Mouse (Mus musculus) lung, embryonic 15.5 days (tissue): ENCODE results near the gene Tm6sf1. TPM values are rescaled to one million over a fixed set of nuclear protein-coding genes. Genes with fewer than 3 reads are reported as not detected.
A peak's percentile ranks its signal among the peaks of the same experiment; 100 is the strongest.

Source experiments
- ATAC-seq: fragments of 200-750 bp; cut with Nextera tagmentation; 2 replicates; pipeline ENCODE4 v1.8.0; 2017; ENCODE audit warnings: moderate number of reproducible peaks, borderline replicate concordance; ENCODE audit not compliant: low FRiP score, low TSS enrichment; ENCODE audit errors: extremely low read depth
- H3K27ac ChIP-seq: fragments of 300-500 bp; sonication (generic); 2 replicates; pipeline ENCODE4 v1.5.1; 2015; ENCODE audit warnings: moderate library complexity, mild to moderate bottlenecking, inconsistent platforms
- H3K27me3 ChIP-seq: fragments of 300-500 bp; sonication (generic); 2 replicates; pipeline ENCODE4 v1.6.1; 2015; ENCODE audit warnings: inconsistent platforms
- H3K36me3 ChIP-seq: fragments of 300-500 bp; sonication (generic); 2 replicates; pipeline ENCODE4 v1.6.1; 2015; ENCODE audit warnings: inconsistent platforms
- H3K4me1 ChIP-seq: fragments of 300-500 bp; sonication (generic); 2 replicates; pipeline ENCODE4 v1.6.1; 2015; ENCODE audit warnings: inconsistent platforms
- H3K4me2 ChIP-seq: fragments of 300-500 bp; sonication (generic); 2 replicates; pipeline ENCODE4 v1.6.1; 2015; ENCODE audit warnings: inconsistent platforms, mild to moderate bottlenecking, moderate library complexity
- H3K4me3 ChIP-seq: fragments of 300-500 bp; sonication (generic); 2 replicates; pipeline ENCODE4 v1.5.1; 2015; ENCODE audit warnings: mild to moderate bottlenecking, inconsistent platforms
- H3K9ac ChIP-seq: fragments of 300-500 bp; sonication (generic); 2 replicates; pipeline ENCODE4 v1.6.1; 2015; ENCODE audit warnings: inconsistent platforms
- H3K9me3 ChIP-seq: fragments of 300-500 bp; sonication (generic); 2 replicates; pipeline ENCODE4 v1.6.1; 2016; ENCODE audit warnings: inconsistent platforms
- WGBS: fragments of 180-500 bp; shearing (Covaris S2); methylation state at CpG from one replicate; pipeline ENCODE4 v1.1.7; 2015; 5-methylcytosine and 5-hydroxymethylcytosine counted together
- polyA plus RNA-seq: library from polyadenylated mRNA; unstranded; fragments of >200 nt; fragmentation: Nextera tagmentation; extraction: Ambion mirVana; gene quantifications from 2 replicates; pipeline ENCODE4 v1.2.1, GENCODE M21; 2015

Tm6sf1 gene
- polyA plus RNA-seq, 1 experiment from 2014 or later = 18.0 TPM

- H3K4me1 ChIP-seq = peaks cover 5% of the 10 kb centered on the region; the same call in 1 of the 2 replicates
Observed at GRCm38 (mm10) chr7:81867231-81867930, 8.6 kb downstream of the Tm6sf1 start.

GRCm38 (mm10) chr7:81868158-81868557 is 9.4 kb downstream of the Tm6sf1 start:
- Histone ChIP-seq H3K27me3 (no peaks in the 10 kb centered on the region), H3K36me3 (no peaks in the 10 kb centered on the region), H3K4me2 (no peak overlapping the region), H3K4me1 (peaks cover 13% of the 10 kb centered on the region; the same call in 1 of the 2 replicates), H3K9ac (no peak overlapping the region), H3K27ac (no peak overlapping the region), H3K4me3 (no peak overlapping the region), H3K9me3 (no peaks in the 10 kb centered on the region)
- 31% methylated on average over 6 of the region's 6 CpGs for WGBS
- no peak for ATAC-seq

More at GRCm38 (mm10) chr7:81867231-81867930, 8.6 kb downstream of the Tm6sf1 start:
- no peak for ATAC-seq
- H3K4me2 ChIP-seq = no peak overlapping the region
- H3K4me3 ChIP-seq = no peak overlapping the region
- H3K9me3 ChIP-seq = no peaks in the 10 kb centered on the region
- no peak overlapping the region for H3K9ac ChIP-seq
- H3K27me3 ChIP-seq = peaks cover under 1% of the 10 kb centered on the region; the same call in 1 of the 2 replicates
- 81% methylated on average over 9 of the region's 9 CpGs for WGBS
- no peak overlapping the region for H3K27ac ChIP-seq
- H3K36me3 ChIP-seq = no peaks in the 10 kb centered on the region

GRCm38 (mm10) chr7:81872493-81873013 is 13.8 kb downstream of the Tm6sf1 start:
- H3K4me3 ChIP-seq = no peak overlapping the region
- no peak overlapping the region for H3K9ac ChIP-seq
- peaks cover 17% of the 10 kb centered on the region; the same call in 1 of the 2 replicates for H3K4me1 ChIP-seq
- no peak overlapping the region for H3K4me2 ChIP-seq
- ATAC-seq = peak; percentile 71
- H3K36me3 ChIP-seq = no peaks in the 10 kb centered on the region
- no peaks in the 10 kb centered on the region for H3K27me3 ChIP-seq
- H3K27ac ChIP-seq = no peak overlapping the region
- H3K9me3 ChIP-seq = no peaks in the 10 kb centered on the region
- WGBS = 22% methylated on average over 13 of the region's 13 CpGs

- H3K4me2 ChIP-seq = no peak overlapping the region
- H3K4me1 ChIP-seq = peaks cover 17% of the 10 kb centered on the region; the same call in 1 of the 2 replicates
- 25% methylated on average over 1 of the region's 1 CpGs for WGBS
- H3K9ac ChIP-seq = no peak overlapping the region
- no peaks in the 10 kb centered on the region for H3K27me3 ChIP-seq
- ATAC-seq = no peak
- no peaks in the 10 kb centered on the region for H3K9me3 ChIP-seq
- H3K4me3 ChIP-seq = no peak overlapping the region
- no peak overlapping the region for H3K27ac ChIP-seq
- H3K36me3 ChIP-seq = no peaks in the 10 kb centered on the region
Observed at GRCm38 (mm10) chr7:81873807-81874206, 15.0 kb downstream of the Tm6sf1 start.

- 58% methylated on average over 6 of the region's 6 CpGs for WGBS
- no peak for ATAC-seq
- peaks cover 17% of the 10 kb centered on the region; the same call in 1 of the 2 replicates for H3K4me1 ChIP-seq
- H3K9ac ChIP-seq = no peak overlapping the region
- H3K36me3 ChIP-seq = no peaks in the 10 kb centered on the region
- H3K4me2 ChIP-seq = no peak overlapping the region
- H3K9me3 ChIP-seq = no peaks in the 10 kb centered on the region
- no peaks in the 10 kb centered on the region for H3K27me3 ChIP-seq
- H3K4me3 ChIP-seq = no peak overlapping the region
- H3K27ac ChIP-seq = no peak overlapping the region
Observed at GRCm38 (mm10) chr7:81874636-81875035, 15.8 kb downstream of the Tm6sf1 start.

- Histone ChIP-seq H3K27ac (no peak overlapping the region), H3K4me3 (no peak overlapping the region), H3K9me3 (no peaks in the 10 kb centered on the region), H3K4me1 (peaks cover 17% of the 10 kb centered on the region; the same call in 1 of the 2 replicates), H3K27me3 (no peaks in the 10 kb centered on the region), H3K36me3 (no peaks in the 10 kb centered on the region), H3K9ac (no peak overlapping the region), H3K4me2 (no peak overlapping the region)
- 41% methylated on average over 9 of the region's 9 CpGs for WGBS
- ATAC-seq = no peak
Observed at GRCm38 (mm10) chr7:81875372-81875771, 16.6 kb downstream of the Tm6sf1 start.

- H3K4me3 ChIP-seq = no peak overlapping the region
- H3K4me2 ChIP-seq = no peak overlapping the region
- no peak for ATAC-seq
- 0 out of 2 replicates have a peak, but pooled peaks cover 2% of the 10 kb centered on the region for H3K4me1 ChIP-seq
- H3K27me3 ChIP-seq = no peaks in the 10 kb centered on the region
- no peaks in the 10 kb centered on the region for H3K36me3 ChIP-seq
- no peak overlapping the region for H3K27ac ChIP-seq
- H3K9me3 ChIP-seq = no peaks in the 10 kb centered on the region
- no peak overlapping the region for H3K9ac ChIP-seq
- 79% methylated on average over 5 of the region's 5 CpGs for whole genome bisulfite sequencing
Observed at GRCm38 (mm10) chr7:81880286-81880685, 21.5 kb downstream of the Tm6sf1 start.

GRCm38 (mm10) chr7:81880797-81881196 is 22.0 kb downstream of the Tm6sf1 start:
- H3K27ac ChIP-seq = no peak overlapping the region
- H3K9me3 ChIP-seq = no peaks in the 10 kb centered on the region
- H3K4me2 ChIP-seq = no peak overlapping the region
- WGBS = 89% methylated on average over 4 of the region's 4 CpGs
- H3K4me1 ChIP-seq = 0 out of 2 replicates have a peak, but pooled peaks cover 2% of the 10 kb centered on the region
- no peaks in the 10 kb centered on the region for H3K27me3 ChIP-seq
- ATAC-seq = no peak
- no peak overlapping the region for H3K4me3 ChIP-seq
- H3K36me3 ChIP-seq = no peaks in the 10 kb centered on the region
- no peak overlapping the region for H3K9ac ChIP-seq

GRCm38 (mm10) chr7:81881600-81881999 is 22.8 kb downstream of the Tm6sf1 start:
- ATAC-seq = no peak
- H3K9ac ChIP-seq = no peak overlapping the region
- no peaks in the 10 kb centered on the region for H3K36me3 ChIP-seq
- 60% methylated on average over 3 of the region's 3 CpGs for WGBS
- no peaks in the 10 kb centered on the region for H3K27me3 ChIP-seq
- 0 out of 2 replicates have a peak, but pooled peaks cover 2% of the 10 kb centered on the region for H3K4me1 ChIP-seq
- no peaks in the 10 kb centered on the region for H3K9me3 ChIP-seq
- no peak overlapping the region for H3K27ac ChIP-seq
- H3K4me2 ChIP-seq = no peak overlapping the region
- H3K4me3 ChIP-seq = no peak overlapping the region

- ATAC-seq = no peak
- Histone ChIP-seq H3K9ac (no peak overlapping the region), H3K4me2 (no peak overlapping the region), H3K9me3 (no peaks in the 10 kb centered on the region), H3K4me1 (0 out of 2 replicates have a peak, but pooled peaks cover 2% of the 10 kb centered on the region), H3K27ac (no peak overlapping the region), H3K27me3 (no peaks in the 10 kb centered on the region), H3K36me3 (no peaks in the 10 kb centered on the region), H3K4me3 (no peak overlapping the region)
- 78% methylated on average over 4 of the region's 4 CpGs for WGBS
Observed at GRCm38 (mm10) chr7:81885128-81885527, 26.3 kb downstream of the Tm6sf1 start.

- no peaks in the 10 kb centered on the region for H3K27me3 ChIP-seq
- no peak overlapping the region for H3K27ac ChIP-seq
- no peak overlapping the region for H3K4me3 ChIP-seq
- H3K9ac ChIP-seq = no peak overlapping the region
- no peak overlapping the region for H3K4me2 ChIP-seq
- peaks cover 5% of the 10 kb centered on the region; the same call in 1 of the 2 replicates for H3K4me1 ChIP-seq
- WGBS = 49% methylated on average over 11 of the region's 11 CpGs
- no peaks in the 10 kb centered on the region for H3K36me3 ChIP-seq
- H3K9me3 ChIP-seq = no peaks in the 10 kb centered on the region
- ATAC-seq = no peak
Observed at GRCm38 (mm10) chr7:81899361-81899760, 40.6 kb downstream of the Tm6sf1 start.

- Histone ChIP-seq H3K4me2 (no peak overlapping the region), H3K36me3 (no peaks in the 10 kb centered on the region), H3K9ac (no peak overlapping the region), H3K27me3 (no peaks in the 10 kb centered on the region), H3K9me3 (no peaks in the 10 kb centered on the region), H3K27ac (no peak overlapping the region), H3K4me3 (no peak overlapping the region), H3K4me1 (peaks cover 5% of the 10 kb centered on the region; the same call in 1 of the 2 replicates)
- WGBS = 33% methylated on average over 4 of the region's 4 CpGs
- ATAC-seq = peak; percentile 83; the same call in 1 of the 2 replicates
Observed at GRCm38 (mm10) chr7:81904094-81904493, 45.3 kb downstream of the Tm6sf1 start.
